Mouse (Mus musculus) kidney, adult 2 months (tissue): Measurements from ENCODE around the gene Ier2. TPM values are rescaled to one million over a fixed set of nuclear protein-coding genes. Genes with fewer than 3 reads are reported as not detected.
A peak's percentile ranks its signal among the peaks of the same experiment; 100 is the strongest.

Source experiments
- DNase-seq: peaks from one replicate; pipeline ENCODE4 v3.0.0; 2021
- H3K27ac ChIP-seq: fragments of 200-500 bp; 2 replicates; pipeline ENCODE4 v1.5.1; 2012; ENCODE audit warnings: low read depth, low read length, control low read depth, inconsistent platforms; ENCODE audit not compliant: insufficient read depth
- H3K27me3 ChIP-seq: fragments of 200-500 bp; replicated peaks from 2 replicates; pipeline ENCODE4 v1.6.1; 2012; ENCODE audit warnings: mild to moderate bottlenecking, moderate library complexity, low read length, inconsistent platforms; ENCODE audit not compliant: control insufficient read depth, insufficient read depth
- H3K36me3 ChIP-seq: fragments of 200-500 bp; 2 replicates; pipeline ENCODE4 v1.6.1; 2012; ENCODE audit warnings: mild to moderate bottlenecking, moderate library complexity, low read length, inconsistent platforms; ENCODE audit not compliant: control insufficient read depth, insufficient read depth
- H3K4me1 ChIP-seq: fragments of 200-500 bp; 2 replicates; pipeline ENCODE4 v1.6.1; 2011; ENCODE audit warnings: low read length; ENCODE audit not compliant: control insufficient read depth, insufficient read depth
- H3K4me3 ChIP-seq: fragments of 200-500 bp; 2 replicates; pipeline ENCODE4 v1.5.1; 2011; ENCODE audit warnings: mild to moderate bottlenecking, low read depth, low read length, control low read depth; ENCODE audit not compliant: insufficient read depth
- CTCF ChIP-seq: fragments of 200-500 bp; conservative IDR thresholded peaks from 2 replicates; pipeline ENCODE4 v1.5.1; 2011; ENCODE audit warnings: low read depth, mild to moderate bottlenecking, control low read depth, low read length, moderate library complexity, mixed read lengths; ENCODE audit not compliant: insufficient read depth, insufficient read length
- POLR2A ChIP-seq: fragments of 200-500 bp; IDR thresholded peaks from one replicate; pipeline ENCODE4 v1.6.1; 2011; ENCODE audit warnings: low read depth, low read length, control low read depth
- WGBS: fragments of 180-500 bp; shearing (Covaris S2); methylation state at CpG from one replicate; pipeline ENCODE4 v1.1.7; 2018; 5-methylcytosine and 5-hydroxymethylcytosine counted together
- polyA plus RNA-seq: library from polyadenylated mRNA; depleted of rRNA; stranded (reverse); fragments of >200 nt; gene quantifications from 2 replicates; pipeline ENCODE4 v1.2.3, GENCODE M21; 2012

The Ier2 gene
- polyA plus RNA-seq, 1 experiment = 7.3 TPM

- 12% methylated on average over 10 of the region's 10 CpGs for WGBS
- peaks cover 21% of the 10 kb centered on the region; the same call in 1 of the 2 replicates for H3K4me1 ChIP-seq
- peak overlapping the region; percentile 86 for H3K27ac ChIP-seq
- no peak for DNase-seq
- H3K27me3 ChIP-seq = no peaks in the 10 kb centered on the region
- no peaks in the 10 kb centered on the region for H3K36me3 ChIP-seq
- H3K4me3 ChIP-seq = peak overlapping the region; percentile 31
- TF ChIP-seq CTCF (no peak), POLR2A (no peak)
These were observed 6.5 kb downstream of the Ier2 start for GRCm38 (mm10) chr8:84656191-84656525.

GRCm38 (mm10) chr8:84655336-84656190 lies 7.1 kb downstream of the Ier2 start:
- Histone ChIP-seq H3K4me3 (peak overlapping the region; percentile 31), H3K27me3 (no peaks in the 10 kb centered on the region), H3K27ac (peak overlapping the region; percentile 86), H3K4me1 (peaks cover 16% of the 10 kb centered on the region; the same call in 1 of the 2 replicates), H3K36me3 (no peaks in the 10 kb centered on the region)
- TF ChIP-seq CTCF = no peak
- TF ChIP-seq POLR2A = no peak
- 30% methylated on average over 15 of the region's 15 CpGs for WGBS
- DNase-seq = peak; percentile 47

- TF ChIP-seq POLR2A (no peak), CTCF (no peak)
- Histone ChIP-seq H3K27ac (no peak overlapping the region), H3K4me1 (peaks cover 11% of the 10 kb centered on the region; the same call in 1 of the 2 replicates), H3K27me3 (no peaks in the 10 kb centered on the region), H3K36me3 (no peaks in the 10 kb centered on the region), H3K4me3 (no peak overlapping the region)
- no peak for DNase-seq
- WGBS = 53% methylated on average over 4 of the region's 4 CpGs
These were observed 8.1 kb downstream of the Ier2 start for GRCm38 (mm10) chr8:84654597-84654996.

GRCm38 (mm10) chr8:84653092-84653631 lies 9.5 kb downstream of the Ier2 start:
- no peak for DNase-seq

GRCm38 (mm10) chr8:84650213-84650612 lies 12.4 kb downstream of the Ier2 start:
- TF ChIP-seq CTCF (no peak), POLR2A (no peak)
- Histone ChIP-seq H3K36me3 (no peaks in the 10 kb centered on the region), H3K27me3 (no peaks in the 10 kb centered on the region), H3K4me3 (no peak overlapping the region), H3K4me1 (no peaks in the 10 kb centered on the region), H3K27ac (no peak overlapping the region)
- 42% methylated on average over 3 of the region's 3 CpGs for WGBS
- DNase-seq = peak; percentile 59

More at GRCm38 (mm10) chr8:84653092-84653631, 9.5 kb downstream of the Ier2 start:
- Histone ChIP-seq H3K27ac (no peak overlapping the region), H3K4me1 (peaks cover 11% of the 10 kb centered on the region; the same call in 1 of the 2 replicates), H3K36me3 (no peaks in the 10 kb centered on the region), H3K4me3 (no peak overlapping the region), H3K27me3 (no peaks in the 10 kb centered on the region)
- TF ChIP-seq POLR2A (no peak), CTCF (no peak)
- 50% methylated on average over 9 of the region's 9 CpGs for WGBS

GRCm38 (mm10) chr8:84647461-84647901 lies 15.2 kb downstream of the Ier2 start:
- H3K4me3 ChIP-seq = no peak overlapping the region
- DNase-seq = no peak
- 8% methylated on average over 14 of the region's 14 CpGs for WGBS
- no peaks in the 10 kb centered on the region for H3K4me1 ChIP-seq
- no peak overlapping the region for H3K27ac ChIP-seq
- peak; percentile 20; the same call in 1 of the 2 replicates for TF ChIP-seq CTCF
- TF ChIP-seq POLR2A = no peak
- no peaks in the 10 kb centered on the region for H3K36me3 ChIP-seq
- H3K27me3 ChIP-seq = no peaks in the 10 kb centered on the region

GRCm38 (mm10) chr8:84646800-84647199 lies 15.9 kb downstream of the Ier2 start:
- TF ChIP-seq POLR2A (no peak), CTCF (no peak)
- 64% methylated on average over 6 of the region's 6 CpGs for WGBS
- Histone ChIP-seq H3K27me3 (no peaks in the 10 kb centered on the region), H3K36me3 (no peaks in the 10 kb centered on the region), H3K27ac (no peak overlapping the region), H3K4me3 (no peak overlapping the region), H3K4me1 (no peaks in the 10 kb centered on the region)
- no peak for DNase-seq
